Mouse (Mus musculus): ENCODE measurements around the gene Mgat4d. TPM values are rescaled to one million over a fixed set of nuclear protein-coding genes. Genes with fewer than 3 reads are reported as not detected.

Mgat4d gene
- not detected for total RNA-seq (2023)

GRCm38 (mm10) chr8:83348263-83348662 is at the start of gene Mgat4d:
Gene Mgat4d (plus strand): TSS chr8:83348471.

GRCm38 (mm10) chr8:83331899-83332697 is 16.2 kb upstream of the Mgat4d start, which contains the start of gene Elmod2:
Gene Elmod2 (minus strand): TSS chr8:83332486.

GRCm38 (mm10) chr8:83389316-83390005 is 41.2 kb downstream of the Mgat4d start, which contains the start of gene Clgn:
Gene Clgn (plus strand): TSS chr8:83389867.

Other genes starting within 250 kb of the Mgat4d start
- 1 to 10 TPM; 5.5 to 7.0 TPM for gene Tbc1d9, start 183.1 kb upstream of the Mgat4d start, total RNA-seq (2023)
- under 1 TPM; 0.85 to 0.88 TPM for gene Gm10645, start 182.3 kb upstream of the Mgat4d start, total RNA-seq (2023)
- gene Ucp1, start 58.1 kb upstream of the Mgat4d start, total RNA-seq (2023) = not detected
- gene Elmod2, start 16.0 kb upstream of the Mgat4d start, total RNA-seq (2023) = 10 to 100 TPM; 10.4 to 10.7 TPM
- gene Clgn, start 41.4 kb downstream of the Mgat4d start, total RNA-seq (2023) = under 1 TPM; 0.11 to 0.13 TPM
- 10 to 100 TPM; 17.3 to 19.0 TPM for gene Scoc, start 109.9 kb downstream of the Mgat4d start, total RNA-seq (2023)
- not detected for gene Olfr370, start 187.3 kb downstream of the Mgat4d start, total RNA-seq (2023)
- 100 to 1,000 TPM; 128 to 142 TPM for gene Ndufb7, start 218.2 kb downstream of the Mgat4d start, total RNA-seq (2023)

Measured in neutrophil, adult 83 days (primary cell).